ENCODE assay signal across 8 mouse cellular contexts in genomic region chrX:73053860-73054563, GRCm38 (mm10). TPM values are rescaled to one million over a fixed set of nuclear protein-coding genes. Genes with fewer than 3 reads are reported as not detected.
DNase-seq lines count a peak whose midpoint lies in the region; ATAC-seq and TF ChIP-seq lines count a peak whose summit lies in the region.

No protein-coding gene starts in this region.

- no peaks in the 10 kb centered on the region for H3K4me1 ChIP-seq in cortical plate, adult 2 months (ENCODE audit: control insufficient read depth, insufficient read depth, low read length)

- no peak overlapping the region for H3K27ac ChIP-seq in cortical plate, adult 2 months (ENCODE audit: insufficient read depth, low read length)
- no peak overlapping the region; the same call in 1 of the 2 replicates for H3K27ac ChIP-seq in left cerebral cortex, adult 2 months

- ATAC-seq in activated CD4-positive, CD25-positive, alpha-beta regulatory T cell, adult 4 months = peak; percentile 92
- peak; percentile 100 for ATAC-seq in megakaryocyte, adult 5-6 weeks (ENCODE audit: poor library complexity, severe bottlenecking)

- peak; percentile 91 for DNase-seq in gastrocnemius, postnatal 10 days
- DNase-seq in hindlimb bud, embryonic 11.5 days (ENCODE audit: extremely low spot score, low read depth, low spot score) = peak; percentile 62
- peak; percentile 89 to 95 for DNase-seq in left cerebral cortex, adult 2 months (ENCODE audit: extremely low spot score in 1 of 2, low spot score in 2 of 2)
- peak; percentile 91 for DNase-seq in right cerebral cortex, adult 18-20 months
- peak; percentile 72 for DNase-seq in urinary bladder, adult 2 months (ENCODE audit: low spot score)

- intact Hi-C loops in left cerebral cortex, adult 2 months (cut with DNase I) = loop anchor here (5.0 to 10.0 kb wide), 5 partner anchors 381 to 893 kb away; partner anchors contain the start of gene Trex2

- peak; percentile 90 for TF ChIP-seq CTCF in cortical plate, adult 2 months (IDR thresholded peaks at IDR 0.05; ENCODE audit: extremely low read depth, insufficient read depth, low read length)
- TF ChIP-seq CTCF in left cerebral cortex, adult 2 months (IDR thresholded peaks at IDR 0.05) = peak; percentile 91

- peak; percentile 15; the same call in 1 of the 2 replicates for TF ChIP-seq POLR2A in cortical plate, adult 2 months (IDR thresholded peaks at IDR 0.05; ENCODE audit: extremely low read depth, insufficient read depth, low read length)

- H3K4me3 ChIP-seq in cortical plate, adult 2 months (ENCODE audit: insufficient read depth, low read length) = no peak overlapping the region
- peak overlapping the region; percentile 20; the same call in 1 of the 2 replicates for H3K4me3 ChIP-seq in left cerebral cortex, adult 2 months

RNA-seq across cellular contexts. Expression of gene Pnma3, which starts 10.6 kb away (rescaled TPM):
- polyA plus RNA-seq in activated CD4-positive, CD25-positive, alpha-beta regulatory T cell, adult 4 months (2017; shearing (Covaris generic)) = not detected
- 15.9 and 20.8 TPM in 2 replicates for polyA plus RNA-seq in cortical plate, adult 2 months (2012; rRNA removed)
- under 1 TPM in 1 of 2 experiments, not detected in 1; 0.12 TPM for total RNA-seq in gastrocnemius, postnatal 10 days (2021)
- 10 to 100 TPM; 14.4 to 16.3 TPM for total RNA-seq in left cerebral cortex, adult 2 months (2021)
- total RNA-seq in megakaryocyte, adult 5-6 weeks (2015) = not detected in 2 replicates
- not detected in 2 replicates for total RNA-seq in megakaryocyte, adult 5-6 weeks (2017)
- polyA plus RNA-seq in urinary bladder, adult 2 months (2012; rRNA removed) = 0.04 and 0.10 TPM in 2 replicates

RNA-seq across cellular contexts. Expression of gene Pnma5, which starts 17.1 kb away (rescaled TPM):
- not detected for polyA plus RNA-seq in activated CD4-positive, CD25-positive, alpha-beta regulatory T cell, adult 4 months (2017; shearing (Covaris generic))
- polyA plus RNA-seq in cortical plate, adult 2 months (2012; rRNA removed) = 0.13 and 0.25 TPM in 2 replicates
- not detected for total RNA-seq in gastrocnemius, postnatal 10 days (2021)
- under 1 TPM; 0.21 to 0.25 TPM for total RNA-seq in left cerebral cortex, adult 2 months (2021)
- total RNA-seq in megakaryocyte, adult 5-6 weeks (2015) = not detected in 2 replicates
- not detected in 2 replicates for total RNA-seq in megakaryocyte, adult 5-6 weeks (2017)
- not detected in 2 replicates for polyA plus RNA-seq in urinary bladder, adult 2 months (2012; rRNA removed)

RNA-seq across cellular contexts. Expression of gene Xlr4a, which starts 28.3 kb away (rescaled TPM):
- polyA plus RNA-seq in activated CD4-positive, CD25-positive, alpha-beta regulatory T cell, adult 4 months (2017; shearing (Covaris generic)) = 100 to 1,000 TPM; 122 to 127 TPM
- polyA plus RNA-seq in cortical plate, adult 2 months (2012; rRNA removed) = 0.64 and 0.67 TPM in 2 replicates
- total RNA-seq in gastrocnemius, postnatal 10 days (2021) = not detected
- 1 to 10 TPM in 1 of 2 experiments, not detected in 1; 1.0 TPM for total RNA-seq in left cerebral cortex, adult 2 months (2021)
- 6.4 and 9.1 TPM in 2 replicates for total RNA-seq in megakaryocyte, adult 5-6 weeks (2015)
- 0.45 and 7.4 TPM in 2 replicates for total RNA-seq in megakaryocyte, adult 5-6 weeks (2017)
- 1.4 and 3.0 TPM in 2 replicates for polyA plus RNA-seq in urinary bladder, adult 2 months (2012; rRNA removed)

RNA-seq across cellular contexts. Expression of gene Xlr3a, which starts 42.9 kb away (rescaled TPM):
- under 1 TPM in 1 of 2 experiments, not detected in 1; 0.97 TPM for polyA plus RNA-seq in activated CD4-positive, CD25-positive, alpha-beta regulatory T cell, adult 4 months (2017; shearing (Covaris generic))
- 2.0 and 3.6 TPM in 2 replicates for polyA plus RNA-seq in cortical plate, adult 2 months (2012; rRNA removed)
- total RNA-seq in gastrocnemius, postnatal 10 days (2021) = under 1 TPM; 0.20 to 0.59 TPM
- total RNA-seq in left cerebral cortex, adult 2 months (2021) = 1 to 10 TPM; 1.4 to 3.3 TPM
- not detected in 2 replicates for total RNA-seq in megakaryocyte, adult 5-6 weeks (2015)
- 0.22 and 0.37 TPM in 2 replicates for total RNA-seq in megakaryocyte, adult 5-6 weeks (2017)
- 1.5 and 4.1 TPM in 2 replicates for polyA plus RNA-seq in urinary bladder, adult 2 months (2012; rRNA removed)

Comparison
In these comparisons a context has a peak if more than half of its experiments do, and no peak if none do; other contexts are left out.
1. RNA of gene Pnma3, which starts 10.6 kb away (total RNA-seq): 14.4 to 16.3 TPM in left cerebral cortex, adult 2 months; 0.12 TPM in gastrocnemius, postnatal 10 days and not detected in megakaryocyte, adult 5-6 weeks; every median in the first group is over 10 times any median in the second.
2. Peak in every context shown above with its lines, with median percentiles within 50 percentile points of each other: DNase-seq.